Mouse (Mus musculus) urinary bladder, postnatal 4 days (tissue): ENCODE measurements around the gene Rprd2.
"Not testable (repeated sequence)": the region's sequence is repeated elsewhere in the genome, so short reads cannot be mapped to it uniquely, and the experiment has no call there.

Experiments
- DNase-seq, 2 experiments: peaks; one replicate each; pipeline ENCODE4 v3.0.0; 2021 to 2022; ENCODE audit warnings: low spot score in 2 of 2

The Rprd2 gene

GRCm38 (mm10) chr3:95818026-95818511 is 594 bp downstream of the Rprd2 start:
- peak; percentile 43 to 60 for DNase-seq

- no peak for DNase-seq
Observed at GRCm38 (mm10) chr3:95816681-95817080, 2.0 kb downstream of the Rprd2 start.

- no peak for DNase-seq
Observed at GRCm38 (mm10) chr3:95808384-95808783, 10.3 kb downstream of the Rprd2 start.

- DNase-seq = not testable (repeated sequence)
Observed at GRCm38 (mm10) chr3:95807630-95808029, 11.0 kb downstream of the Rprd2 start.

GRCm38 (mm10) chr3:95806677-95807076 is 12.0 kb downstream of the Rprd2 start:
- no peak for DNase-seq

GRCm38 (mm10) chr3:95803851-95804250 is 14.8 kb downstream of the Rprd2 start:
- no peak for DNase-seq

- no peak for DNase-seq
Observed at GRCm38 (mm10) chr3:95798756-95799155, 19.9 kb downstream of the Rprd2 start.

GRCm38 (mm10) chr3:95794299-95794698 is 24.4 kb downstream of the Rprd2 start:
- no peak for DNase-seq

- DNase-seq = no peak
Observed at GRCm38 (mm10) chr3:95793662-95794061, 25.0 kb downstream of the Rprd2 start.

- no peak for DNase-seq
Observed at GRCm38 (mm10) chr3:95785501-95785900, 33.2 kb downstream of the Rprd2 start.

- peak in 1 of 2 experiments; percentile 54 for DNase-seq
Observed at GRCm38 (mm10) chr3:95771985-95772384, 46.7 kb downstream of the Rprd2 start.

GRCm38 (mm10) chr3:95765534-95765933 is 53.1 kb downstream of the Rprd2 start:
- DNase-seq = peak in 1 of 2 experiments; percentile 36

GRCm38 (mm10) chr3:95763811-95764210 is 54.9 kb downstream of the Rprd2 start:
- no peak for DNase-seq

GRCm38 (mm10) chr3:95762961-95763360 is 55.7 kb downstream of the Rprd2 start:
- no peak for DNase-seq

GRCm38 (mm10) chr3:95761771-95762170 is 56.9 kb downstream of the Rprd2 start:
- no peak for DNase-seq

GRCm38 (mm10) chr3:95760656-95761055 is 58.0 kb downstream of the Rprd2 start:
- no peak for DNase-seq

GRCm38 (mm10) chr3:95760106-95760505 is 58.6 kb downstream of the Rprd2 start, which contains the start of gene Tars2:
Gene Tars2 (minus strand): TSS chr3:95760206.
- no peak for DNase-seq

GRCm38 (mm10) chr3:95758467-95759218 is 60.0 kb downstream of the Rprd2 start:
- no peak for DNase-seq

- no peak for DNase-seq
Observed at GRCm38 (mm10) chr3:95756808-95757207, 61.9 kb downstream of the Rprd2 start.

- peak; percentile 85 to 91 for DNase-seq
Observed at GRCm38 (mm10) chr3:95754345-95755206, 64.1 kb downstream of the Rprd2 start.

- no peak for DNase-seq
Observed at GRCm38 (mm10) chr3:95752935-95753334, 65.7 kb downstream of the Rprd2 start.

- no peak for DNase-seq
Observed at GRCm38 (mm10) chr3:95740406-95740805, 78.3 kb downstream of the Rprd2 start.
